Mouse (Mus musculus): ENCODE measurements around the gene Gid4.

Gene Gid4

DNA sequence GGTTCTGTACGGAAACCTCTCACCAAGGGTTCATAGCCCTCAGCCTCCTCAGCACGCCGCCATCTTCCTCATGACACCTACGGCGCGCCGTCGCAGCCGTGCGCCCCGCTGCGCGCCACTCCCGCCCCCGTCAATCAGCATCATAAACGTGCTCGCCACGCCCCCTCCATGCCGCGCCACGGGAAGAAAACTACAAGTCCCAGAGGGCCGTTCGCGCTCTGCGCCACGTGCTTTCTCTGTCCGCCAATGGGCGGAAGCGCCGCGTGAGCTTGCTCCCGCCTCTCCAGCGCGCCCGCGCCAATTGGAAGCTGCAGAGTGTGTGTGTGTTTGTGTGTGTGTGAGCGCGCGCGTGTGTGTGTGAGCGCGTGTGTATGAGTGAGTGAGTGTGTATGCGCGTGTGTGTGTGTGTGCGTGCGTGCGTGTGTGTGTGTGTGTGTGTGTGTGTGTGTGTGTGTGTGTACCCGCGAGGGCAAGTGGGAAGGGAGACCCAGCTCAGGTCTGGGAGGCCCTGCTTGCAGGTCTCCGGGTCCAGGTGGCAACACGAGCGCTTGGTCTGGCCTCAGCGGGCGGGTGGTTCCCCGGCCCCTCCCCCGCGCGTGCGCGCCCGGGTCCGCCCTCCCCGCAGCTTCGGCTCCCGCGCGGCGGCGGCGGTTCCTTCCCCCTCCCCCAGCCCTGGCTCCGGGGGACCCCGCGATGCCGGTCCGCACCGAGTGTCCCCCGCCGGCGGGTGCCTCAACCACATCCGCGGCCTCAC lies at the start of gene Gid4:
Gene Gid4, plus strand, starts transcription at position 183 of the 754 bp plus-strand sequence.
- peak; percentile 100 for DNase-seq (ENCODE audit: low spot score)

DNA sequence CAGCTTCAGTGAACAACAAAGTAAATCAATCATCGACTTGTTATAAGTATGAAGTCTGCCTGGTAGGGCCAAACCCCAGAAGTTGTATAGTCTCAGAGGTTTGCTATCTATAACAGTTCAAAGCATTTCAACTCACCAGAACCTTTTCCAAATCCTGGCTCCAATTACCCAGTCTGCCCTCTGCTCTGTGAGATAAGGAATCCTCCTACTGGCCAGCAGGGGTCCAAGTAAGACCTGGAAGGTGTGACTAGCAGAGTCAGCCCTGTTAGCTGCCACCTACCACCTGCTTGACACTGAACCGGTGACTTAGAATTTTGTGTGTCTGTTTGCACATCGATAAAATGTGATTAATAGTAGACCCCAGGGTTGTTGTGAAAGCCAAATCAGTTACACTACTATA lies 49.7 kb upstream of the Gid4 start:
- DNase-seq (ENCODE audit: low spot score) = peak; percentile 50

DNA sequence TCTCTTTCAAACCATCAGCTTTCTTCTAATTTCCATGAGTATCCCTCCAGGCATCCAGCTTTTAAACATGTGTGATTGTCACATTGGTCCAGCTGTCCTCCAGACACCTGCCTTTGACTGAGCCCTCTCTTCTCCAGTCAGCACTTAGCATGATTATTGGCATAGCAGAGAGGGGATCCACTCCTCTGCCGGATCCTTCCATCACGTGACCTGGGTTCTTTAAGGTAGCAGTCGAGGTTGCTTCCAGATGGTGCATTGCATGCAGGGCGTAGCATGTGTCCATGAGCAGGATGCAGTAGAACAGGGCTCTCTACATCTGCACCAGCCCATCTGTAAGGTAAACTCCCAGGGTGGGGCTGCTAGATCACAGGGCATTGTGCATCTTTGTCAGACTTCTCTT lies 48.0 kb upstream of the Gid4 start:
- no peak for DNase-seq (ENCODE audit: low spot score)

DNA sequence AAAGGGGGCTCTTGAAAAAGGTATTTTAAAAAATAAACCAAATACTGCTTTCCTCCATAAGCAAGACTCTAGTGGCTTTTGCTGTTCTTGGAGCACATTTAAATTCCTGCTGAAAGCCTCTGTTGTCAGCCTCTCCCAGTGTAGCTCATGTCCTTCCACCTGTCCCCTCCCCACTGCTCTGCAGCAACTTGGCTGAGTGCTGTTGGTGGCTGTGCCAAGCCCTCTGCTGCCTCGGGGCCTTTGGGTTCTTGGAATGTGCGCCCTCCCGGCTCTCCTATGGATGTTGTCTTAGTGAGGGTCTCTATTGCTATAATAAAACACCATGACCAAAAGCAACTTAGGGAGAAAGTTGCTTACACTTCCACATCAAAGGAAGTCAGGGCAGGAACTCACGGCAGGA lies 47.5 kb upstream of the Gid4 start:
- no peak for DNase-seq (ENCODE audit: low spot score)

DNA sequence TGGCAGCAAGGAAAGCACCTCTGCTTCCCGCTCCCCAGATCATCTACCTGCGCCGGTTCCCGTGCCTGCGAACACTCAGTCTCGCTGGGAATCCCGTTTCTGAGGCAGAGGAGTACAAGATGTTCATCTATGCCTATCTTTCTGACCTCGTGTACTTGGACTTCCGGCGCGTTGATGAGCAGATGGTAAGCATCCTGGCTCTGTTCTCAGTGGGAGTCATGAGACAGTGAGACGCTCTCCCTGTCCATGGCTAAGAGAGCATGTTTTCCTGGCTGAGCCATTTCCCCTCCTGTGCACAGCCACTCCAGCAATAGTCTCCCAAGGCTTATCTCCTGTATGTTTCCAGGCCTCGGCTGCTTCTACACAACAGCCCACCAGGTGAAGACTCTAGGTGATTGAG lies 46.5 kb upstream of the Gid4 start:
- no peak for DNase-seq (ENCODE audit: low spot score)

DNA sequence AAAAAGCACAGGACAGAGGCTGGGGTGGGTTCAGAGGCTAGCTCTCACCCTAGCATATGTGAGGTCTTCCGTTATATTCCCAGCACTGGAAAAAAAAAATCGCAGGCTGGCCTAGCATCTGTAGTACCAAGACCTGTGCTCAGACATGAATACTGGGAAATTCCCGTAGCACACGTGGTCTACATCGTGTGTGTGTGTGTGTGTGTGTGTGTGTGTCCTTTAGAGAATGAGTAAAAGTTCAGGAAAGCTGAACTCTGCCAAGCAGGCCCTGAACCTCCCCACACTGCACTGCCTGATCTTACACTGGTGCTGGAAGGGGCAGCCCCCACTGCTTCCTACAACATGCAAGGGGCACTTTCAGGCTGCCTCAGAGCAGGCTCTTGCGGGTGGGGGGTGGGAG lies 42.5 kb upstream of the Gid4 start:
- DNase-seq (ENCODE audit: low spot score) = no peak

DNA sequence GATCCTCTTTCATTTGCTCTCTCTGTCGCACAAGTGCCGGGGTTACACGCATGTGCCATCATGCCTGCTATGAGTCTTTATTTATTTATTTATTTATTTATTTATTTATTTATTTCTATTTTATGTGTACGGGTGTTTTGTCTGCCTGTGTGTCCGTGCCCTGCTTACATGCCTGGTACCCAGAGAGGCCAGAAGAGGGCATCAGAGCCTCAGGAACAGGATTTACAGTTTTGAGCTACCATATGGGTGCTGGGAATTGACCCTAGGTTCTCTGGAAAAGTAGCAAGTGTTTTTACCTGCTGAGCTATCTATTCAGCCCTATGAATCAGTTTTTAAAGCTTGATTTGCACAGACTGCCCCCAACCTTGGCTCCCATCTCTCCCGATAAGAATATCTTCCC lies 33.4 kb upstream of the Gid4 start:
- no peak for DNase-seq (ENCODE audit: low spot score)

DNA sequence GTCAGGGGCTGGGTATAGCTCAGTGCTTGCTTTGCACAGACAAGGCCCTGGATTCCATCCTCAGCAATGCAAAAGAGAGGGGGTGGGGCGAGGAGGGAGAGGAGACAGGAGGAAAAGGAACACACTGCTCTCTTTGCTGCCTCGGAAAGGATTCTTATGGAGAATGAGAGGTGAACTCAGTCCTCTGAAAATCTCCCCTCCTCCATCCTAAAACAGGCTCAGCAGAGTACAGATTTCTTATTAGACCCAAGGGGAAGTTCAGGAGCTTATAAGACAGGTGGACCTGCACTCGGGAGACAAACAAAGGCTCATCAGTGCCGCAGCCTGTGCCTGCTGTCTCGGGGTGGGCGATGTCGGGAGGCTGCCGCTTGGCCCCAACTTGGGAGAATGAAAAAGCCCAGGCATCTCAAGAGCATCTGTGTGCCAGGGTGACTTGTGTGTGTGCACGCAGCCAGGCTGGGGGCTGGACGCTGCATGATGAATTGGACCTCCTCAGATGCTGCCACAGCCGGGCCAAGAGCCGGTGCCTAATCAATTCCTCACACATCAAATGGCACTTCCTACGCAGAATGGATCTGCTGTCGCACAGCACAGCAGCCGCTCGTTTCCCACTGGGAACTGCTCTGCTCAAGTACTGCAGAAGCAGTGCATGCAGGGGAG lies 32.1 kb upstream of the Gid4 start:
- DNase-seq (ENCODE audit: low spot score) = no peak

DNA sequence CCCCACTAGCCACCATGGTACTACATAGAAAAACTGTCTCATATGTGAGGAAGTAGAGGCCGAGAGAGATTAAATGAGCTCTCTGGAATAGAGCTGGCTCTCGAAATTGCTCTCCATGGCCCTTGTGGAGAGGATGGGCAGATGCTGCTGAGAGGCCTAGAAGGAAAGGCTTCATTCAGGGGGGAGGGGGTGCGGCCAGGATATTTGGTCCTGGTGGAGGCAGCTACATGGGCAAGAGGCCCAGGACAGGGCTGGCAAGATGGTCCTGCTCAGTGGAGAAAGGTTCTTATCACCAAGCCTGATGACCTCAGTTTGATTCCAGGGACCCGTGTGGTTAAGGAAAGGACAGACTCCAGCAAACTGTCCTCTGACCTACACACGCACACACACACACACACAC lies 31.0 kb upstream of the Gid4 start:
- DNase-seq (ENCODE audit: low spot score) = no peak

DNA sequence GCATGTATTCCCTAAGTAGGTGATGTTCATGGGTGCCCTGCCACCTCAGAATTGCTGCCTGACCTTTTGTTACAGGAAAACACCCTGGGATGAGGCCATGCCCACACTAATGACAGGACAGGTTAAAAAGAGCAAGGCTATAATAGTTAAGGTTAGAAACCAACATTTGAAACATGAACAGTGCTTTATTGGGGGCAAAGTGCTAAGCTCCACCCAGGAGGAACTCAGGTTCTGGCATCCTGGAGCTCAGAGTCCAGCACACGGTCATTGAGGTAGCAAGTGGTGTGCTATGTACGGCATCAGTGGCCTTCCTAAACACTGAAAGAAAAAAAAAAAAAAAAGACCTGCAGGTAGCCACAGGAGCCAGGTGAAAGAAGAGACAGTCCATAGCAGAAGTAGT lies 29.0 kb upstream of the Gid4 start:
- no peak for DNase-seq (ENCODE audit: low spot score)

DNA sequence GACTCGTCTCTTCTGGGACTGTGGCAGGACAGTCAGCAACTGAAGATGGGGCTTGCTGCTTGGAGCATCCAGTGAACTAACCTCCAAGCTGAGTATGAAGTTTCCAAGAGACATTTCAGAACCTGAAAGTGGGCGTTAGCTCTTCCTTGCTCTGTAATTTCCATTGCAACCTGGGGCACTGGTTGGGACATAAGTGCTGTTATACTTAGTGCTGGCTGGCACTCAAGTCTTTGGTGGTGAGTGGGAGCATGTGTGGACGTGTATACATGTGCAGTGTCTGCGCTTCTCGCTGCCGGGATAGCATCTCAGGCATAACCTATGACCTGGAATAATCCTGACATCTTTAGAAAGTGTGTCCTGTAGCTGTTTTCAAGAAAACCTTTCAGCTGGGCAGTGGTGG lies 25.6 kb upstream of the Gid4 start:
- DNase-seq (ENCODE audit: low spot score) = no peak

DNA sequence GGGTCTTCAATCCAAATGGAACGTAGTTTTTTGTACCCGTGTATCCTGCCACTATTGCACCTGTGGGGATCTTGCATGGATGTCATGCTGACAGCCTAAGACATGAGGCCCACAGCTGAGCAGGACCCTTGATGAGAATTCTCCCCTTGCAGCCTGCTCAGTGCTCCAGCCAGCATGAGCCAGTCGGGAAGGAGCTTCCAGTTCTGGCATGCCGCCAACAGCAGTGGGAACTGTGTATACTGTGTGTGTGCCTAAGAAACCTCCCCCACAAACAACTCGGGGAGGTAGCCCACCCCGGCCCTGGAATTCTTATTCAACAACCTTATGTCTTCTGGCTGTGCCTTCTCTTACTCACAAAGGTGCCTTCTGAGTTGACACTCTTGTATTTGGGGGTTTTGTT lies 20.4 kb upstream of the Gid4 start:
- peak; percentile 41 for DNase-seq (ENCODE audit: low spot score)

DNA sequence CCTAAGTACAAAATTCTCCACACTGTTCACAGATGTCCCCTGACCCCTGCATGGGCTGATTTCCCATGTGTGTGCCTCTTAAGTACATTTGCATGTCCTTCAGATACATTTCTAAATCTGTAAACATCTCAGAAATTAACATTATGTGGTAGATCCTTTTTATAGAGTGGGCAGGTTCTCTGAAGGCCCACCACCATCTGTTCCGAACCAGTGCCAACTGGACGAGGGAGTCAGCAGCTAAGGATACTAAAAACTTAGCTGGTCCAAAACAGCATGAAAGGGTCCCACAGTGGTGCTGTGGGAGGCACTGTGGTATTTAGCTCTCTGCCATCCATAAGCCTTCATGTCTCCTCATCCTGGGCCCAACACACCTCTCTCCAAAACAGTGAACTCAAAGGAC lies 19.8 kb upstream of the Gid4 start:
- DNase-seq (ENCODE audit: low spot score) = no peak

DNA sequence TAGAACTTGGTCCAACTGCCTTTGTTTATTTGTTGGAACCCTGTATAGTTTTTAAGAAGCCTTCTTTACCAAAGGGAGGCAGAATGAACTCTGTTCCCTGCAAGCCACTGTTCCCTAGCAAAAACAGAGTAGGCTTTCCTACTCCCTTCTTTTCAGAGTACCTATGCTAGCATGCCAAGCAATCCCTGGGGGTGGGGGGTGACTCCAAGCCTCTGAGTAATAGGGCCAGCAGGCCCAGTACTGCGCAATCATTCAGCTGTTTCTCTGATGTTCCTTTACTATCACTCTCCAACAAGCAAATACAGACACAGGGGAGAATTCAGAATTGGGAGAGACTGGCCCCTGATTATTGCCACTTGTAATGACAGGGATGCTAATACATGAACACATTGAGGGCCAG lies 10.3 kb upstream of the Gid4 start:
- no peak for DNase-seq (ENCODE audit: low spot score)

DNA sequence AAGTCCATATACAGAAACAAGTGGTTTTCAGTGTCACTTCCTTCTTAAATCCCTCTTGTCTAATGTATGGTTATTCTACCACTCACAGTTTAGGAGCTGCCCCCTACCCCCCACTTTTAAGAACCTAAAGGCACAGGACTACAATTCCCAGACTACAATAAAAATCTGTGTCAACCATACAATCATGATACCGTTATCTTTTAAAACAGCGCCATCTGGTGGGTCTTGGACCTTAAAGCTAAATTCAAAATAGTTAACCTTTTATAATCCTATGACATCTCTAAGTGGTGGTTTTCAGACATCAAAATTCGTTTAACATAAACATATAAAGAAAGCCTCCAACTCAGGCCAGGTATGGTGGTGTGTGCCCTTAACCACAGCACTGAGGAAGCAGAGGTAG lies 4.8 kb upstream of the Gid4 start:
- peak; percentile 87 for DNase-seq (ENCODE audit: low spot score)

DNA sequence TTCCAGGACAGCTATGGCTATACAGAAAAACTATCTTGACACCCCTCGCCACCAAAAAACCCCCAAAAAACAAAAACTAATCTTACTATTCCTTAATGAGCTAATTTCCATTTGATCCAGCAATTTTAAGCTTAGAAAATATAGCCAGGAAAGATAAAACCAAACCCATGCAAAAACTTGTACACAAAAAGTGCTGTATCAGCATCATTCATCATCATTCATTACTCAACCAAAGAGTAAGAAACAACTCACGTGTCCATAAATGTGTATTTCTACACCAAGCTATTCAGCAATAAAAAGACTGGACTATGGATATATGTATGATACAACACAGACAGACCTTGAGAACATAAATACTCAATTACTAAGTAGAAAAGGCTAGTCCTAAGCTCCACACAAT lies 4.0 kb upstream of the Gid4 start:
- DNase-seq (ENCODE audit: low spot score) = no peak

DNA sequence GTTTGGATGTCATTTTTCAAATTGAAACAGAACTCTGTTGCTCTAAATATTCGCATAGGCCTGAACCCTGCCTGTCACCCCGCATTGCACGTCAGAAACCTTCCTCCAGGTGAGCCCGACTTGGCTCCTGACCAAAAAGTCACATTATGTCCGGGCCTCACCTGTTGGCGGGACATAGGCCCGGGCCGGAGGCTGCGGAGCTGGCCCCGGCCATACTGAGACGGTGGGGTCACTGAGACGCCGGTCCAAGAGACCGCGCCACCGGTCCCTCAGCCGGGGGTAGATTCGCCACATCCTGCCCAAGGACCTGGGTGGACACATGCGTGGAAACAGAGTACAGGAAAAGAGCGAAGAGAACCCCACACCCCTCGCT lies 369 bp upstream of the Gid4 start:
- no peak for DNase-seq (ENCODE audit: low spot score)

DNA sequence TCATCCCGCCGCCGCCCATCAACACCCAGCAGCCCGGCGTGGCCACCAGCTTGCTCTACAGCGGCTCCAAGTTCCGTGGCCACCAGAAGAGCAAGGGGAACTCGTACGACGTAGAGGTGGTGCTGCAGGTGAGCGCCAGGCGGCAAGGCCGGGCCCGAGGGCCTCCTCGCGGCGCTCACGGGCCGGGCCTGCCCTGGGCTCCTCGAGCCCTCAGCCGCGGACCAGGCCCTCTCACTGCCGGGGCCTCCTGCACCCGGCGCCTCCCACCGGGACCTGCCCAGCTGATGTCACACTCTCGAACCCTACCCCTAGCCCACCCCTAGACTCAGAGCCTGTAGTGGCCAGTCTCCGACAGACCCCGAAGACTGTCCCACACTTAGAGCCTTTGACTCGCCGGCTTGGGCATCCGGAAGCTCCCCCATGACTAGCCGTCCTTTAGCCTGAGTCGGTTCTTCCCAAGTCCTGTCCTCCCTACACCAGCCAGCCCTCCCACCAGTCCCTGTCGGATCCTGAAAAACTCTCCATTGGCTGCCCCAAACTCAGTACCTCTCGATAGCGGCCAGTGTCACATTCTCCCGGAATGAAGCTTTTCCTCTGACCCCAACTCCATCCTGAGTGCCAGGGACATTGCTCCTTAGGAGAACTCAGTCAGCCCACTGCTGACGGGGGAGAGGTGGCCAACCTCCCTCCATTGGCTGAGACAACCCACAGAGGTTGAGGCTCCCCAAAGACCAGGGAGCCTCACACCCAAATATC lies 950 bp downstream of the Gid4 start, which contains the start of gene Atpaf2:
Gene Atpaf2, minus strand, starts transcription at position 741 of the 756 bp plus-strand sequence.
- peak; percentile 63 for DNase-seq (ENCODE audit: low spot score)

DNA sequence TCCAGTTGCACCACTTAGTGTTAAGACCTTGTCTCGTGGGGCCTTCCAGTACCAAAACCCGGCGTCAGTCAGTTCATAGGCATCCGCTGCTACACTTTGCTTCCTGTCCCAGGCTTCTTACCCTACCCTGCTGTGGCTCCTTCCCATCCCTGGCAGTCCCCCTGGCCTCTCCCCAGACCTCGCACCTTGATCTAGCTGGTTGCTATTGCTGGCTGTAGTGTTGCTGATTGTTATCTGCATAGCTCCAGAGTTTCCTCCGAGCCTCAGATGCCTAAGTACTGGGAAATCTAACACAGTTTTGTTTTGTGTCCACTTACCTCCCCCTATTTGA lies 1.5 kb downstream of the Gid4 start:
- peak; percentile 57 for DNase-seq (ENCODE audit: low spot score)

DNA sequence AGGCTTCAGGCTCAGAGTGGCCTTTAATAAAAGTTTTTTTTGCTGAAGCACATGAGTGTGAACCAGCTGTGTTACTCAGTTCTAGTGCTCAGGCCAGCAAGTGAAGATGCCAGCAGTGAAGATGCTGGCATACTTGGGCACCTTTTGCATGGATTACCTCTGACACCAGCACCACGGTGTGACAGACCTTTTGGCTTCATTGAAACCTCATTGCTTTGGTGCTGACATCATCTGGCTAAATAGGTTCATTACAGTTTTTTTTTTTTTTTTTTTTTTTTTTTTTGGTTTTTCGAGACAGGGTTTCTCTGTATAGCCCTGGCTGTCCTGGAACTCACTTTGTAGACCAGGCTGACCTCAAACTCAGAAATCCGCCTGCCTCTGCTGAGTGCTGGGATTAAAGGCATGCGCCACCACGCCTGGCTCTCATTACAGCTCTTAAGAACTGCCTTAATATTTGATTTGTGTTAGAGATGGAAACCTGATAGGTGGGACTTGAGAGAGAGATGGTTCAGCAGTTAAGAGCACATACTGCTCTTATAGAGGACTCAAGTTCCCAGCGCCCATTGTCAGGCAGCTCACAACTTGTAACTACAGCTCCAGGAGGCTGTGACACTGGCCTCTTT lies 5.2 kb downstream of the Gid4 start:
- DNase-seq (ENCODE audit: low spot score) = peak; percentile 58

DNA sequence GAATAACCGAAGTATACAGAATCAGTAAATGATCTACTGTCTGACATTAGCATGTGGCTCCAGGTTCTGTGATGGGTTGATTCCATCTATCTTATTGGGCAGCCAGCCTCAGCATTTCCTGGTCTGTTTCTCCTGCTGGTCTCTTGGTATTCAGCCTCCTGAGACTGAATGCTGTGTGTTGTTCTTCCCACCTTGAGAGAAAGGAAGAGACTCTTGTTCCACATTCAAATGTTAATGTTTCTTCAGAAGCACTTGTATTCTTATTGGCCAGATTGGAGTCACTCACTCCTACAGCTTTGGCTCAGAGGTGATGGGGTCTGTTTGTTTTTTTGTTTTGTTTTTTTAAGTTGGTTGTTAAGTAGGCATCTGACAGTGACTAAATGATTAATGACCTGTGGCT lies 6.1 kb downstream of the Gid4 start:
- DNase-seq (ENCODE audit: low spot score) = no peak

DNA sequence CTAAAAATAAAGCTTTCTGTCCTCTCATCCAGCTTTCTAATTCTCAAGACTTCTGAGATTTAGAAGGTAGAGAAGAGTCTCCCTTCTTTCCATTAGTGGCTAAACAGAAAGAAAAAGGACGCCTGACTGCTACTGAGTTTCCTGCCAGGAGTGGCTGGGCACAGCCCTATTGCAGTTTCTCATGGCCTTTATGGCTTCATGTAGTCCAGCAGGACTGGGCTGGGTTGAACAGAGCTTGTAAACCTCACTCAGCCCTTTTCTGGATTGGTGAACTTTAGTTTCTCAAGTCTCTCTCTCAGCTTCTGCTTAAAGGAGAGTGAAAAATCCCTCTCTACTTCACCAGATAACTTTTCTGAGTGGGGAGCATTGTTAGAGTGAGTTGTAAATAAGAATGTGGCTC lies 9.5 kb downstream of the Gid4 start:
- no peak for DNase-seq (ENCODE audit: low spot score)

DNA sequence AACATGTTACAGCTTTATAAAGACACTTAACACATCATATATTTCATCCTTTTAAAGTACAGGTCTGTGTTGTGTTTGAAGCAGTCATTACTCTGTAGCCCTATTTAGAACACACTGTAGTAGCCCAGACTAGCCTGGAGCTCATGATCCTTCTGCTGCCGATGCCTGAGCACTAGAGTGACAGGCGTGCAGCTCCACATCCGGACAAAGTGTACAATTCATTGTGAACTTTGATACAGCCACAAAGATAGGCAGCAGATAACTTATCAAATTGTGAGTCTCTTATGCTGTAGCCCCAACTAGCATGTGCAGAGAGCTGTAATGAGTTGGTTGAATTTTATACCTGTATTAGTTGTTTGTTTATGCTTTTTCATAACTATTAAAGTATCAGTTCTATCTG lies 10.7 kb downstream of the Gid4 start:
- DNase-seq (ENCODE audit: low spot score) = no peak

Measured in MN1 (cell line).